Mouse (Mus musculus) left cerebral cortex, adult 8-10 months (tissue): Measurements from ENCODE around the gene 4930524B15Rik. TPM values are rescaled to one million over a fixed set of nuclear protein-coding genes. Genes with fewer than 3 reads are reported as not detected.
"Not testable (repeated sequence)": the region's sequence is repeated elsewhere in the genome, so short reads cannot be mapped to it uniquely, and the experiment has no call there.

Source experiments
- DNase-seq, 2 experiments: peaks; one replicate each; pipeline ENCODE4 v3.0.0; 2022; ENCODE audit warnings: low spot score in 2 of 2
- total RNA-seq, 4 experiments: library from RNA; stranded (reverse); gene quantifications; 2 replicates each; pipeline ENCODE4 v1.2.4; 2022

4930524B15Rik gene
- total RNA-seq, 4 experiments from 2014 or later: not detected

DNA sequence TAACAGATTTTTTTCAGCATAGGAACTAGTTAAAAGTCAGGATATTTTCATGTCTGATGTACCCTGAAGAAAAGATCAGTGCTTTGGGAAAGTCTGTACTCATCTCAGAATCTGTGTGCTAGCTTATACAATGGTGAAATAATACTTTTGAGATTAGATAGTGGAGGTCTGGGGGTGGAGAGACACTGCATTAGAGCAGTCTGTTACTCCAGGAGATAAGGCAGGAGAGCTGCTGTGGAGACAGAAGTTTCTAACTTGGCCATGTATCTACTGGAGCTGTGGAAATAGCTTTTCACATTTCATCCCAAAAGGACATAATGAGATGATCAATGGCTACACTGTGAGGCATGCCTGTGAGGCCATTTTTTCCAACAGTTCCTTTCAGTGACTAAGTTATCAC is 17.9 kb downstream of the 4930524B15Rik start:
- no peak for DNase-seq

DNA sequence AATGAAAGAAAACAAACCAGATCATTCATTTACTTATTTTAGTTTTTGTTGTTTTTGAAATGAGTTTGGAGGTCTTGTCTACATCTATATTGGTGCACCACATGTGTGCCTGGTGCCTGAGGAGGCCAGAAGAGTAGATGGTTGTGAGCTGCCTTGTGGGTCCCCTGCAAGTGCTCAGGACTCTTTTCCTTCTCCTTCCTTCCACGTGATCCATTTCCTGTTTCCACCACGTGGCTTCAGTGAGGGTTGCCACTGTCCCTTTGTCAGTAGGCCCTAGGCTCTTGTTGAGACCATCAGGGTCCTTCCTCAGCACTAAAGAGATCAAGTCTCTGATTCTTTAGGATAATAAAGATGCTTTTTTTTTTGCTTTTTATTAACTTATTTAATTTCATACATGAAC is 19.4 kb downstream of the 4930524B15Rik start:
- DNase-seq: no peak

- no peak for DNase-seq
These were observed 27.1 kb downstream of the 4930524B15Rik start for GRCm38 (mm10) chr11:31992535-31992934.

- DNase-seq: no peak
These were observed 34.3 kb downstream of the 4930524B15Rik start for GRCm38 (mm10) chr11:31999716-32000115.

DNA sequence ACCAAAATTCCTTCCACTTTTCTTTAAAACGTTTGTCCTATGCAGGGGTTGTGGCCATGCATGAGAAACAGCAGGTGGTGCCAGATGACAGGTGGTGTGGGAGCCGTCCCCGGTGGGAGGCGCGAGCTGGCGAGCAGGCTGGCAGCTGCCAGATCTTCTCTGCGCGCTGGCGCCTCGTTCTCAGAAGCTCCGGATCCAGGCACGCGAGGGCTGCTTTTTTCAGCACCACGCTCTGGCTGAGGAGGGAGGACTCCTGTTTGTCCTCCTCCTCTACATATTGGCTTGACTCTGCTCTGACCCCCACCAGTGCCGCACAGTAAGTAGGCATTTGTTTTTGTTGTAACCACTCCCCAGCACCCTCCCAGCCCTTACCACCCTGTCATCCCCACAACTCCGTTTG is 34.9 kb downstream of the 4930524B15Rik start, which contains the start of gene Nsg2:
TSS of gene Nsg2 (plus strand) at position 183 of the 400 bp plus-strand sequence.
- DNase-seq: peak; percentile 77 to 91

- no peak for DNase-seq
These were observed 36.0 kb downstream of the 4930524B15Rik start for GRCm38 (mm10) chr11:32001181-32001910.

DNA sequence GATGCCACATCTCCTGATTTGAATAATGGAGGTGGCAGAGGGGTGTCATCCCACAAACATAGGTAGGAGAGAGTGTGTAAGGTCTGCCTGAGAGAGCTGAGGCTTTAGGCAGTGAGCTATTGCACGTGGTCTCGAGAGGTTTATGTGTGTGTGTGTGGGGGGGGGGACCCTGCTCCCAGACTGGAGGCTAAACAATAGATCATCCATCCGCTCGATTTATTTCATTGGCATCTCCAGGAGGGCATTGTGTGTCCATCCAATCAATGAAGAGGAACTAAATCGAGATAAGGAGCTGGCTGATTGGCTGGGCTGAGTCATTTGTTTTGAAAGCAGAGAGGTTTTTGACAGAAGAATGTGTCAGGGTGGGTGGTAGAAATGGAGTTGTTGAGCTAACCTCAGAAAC is 37.3 kb downstream of the 4930524B15Rik start:
- no peak for DNase-seq

DNA sequence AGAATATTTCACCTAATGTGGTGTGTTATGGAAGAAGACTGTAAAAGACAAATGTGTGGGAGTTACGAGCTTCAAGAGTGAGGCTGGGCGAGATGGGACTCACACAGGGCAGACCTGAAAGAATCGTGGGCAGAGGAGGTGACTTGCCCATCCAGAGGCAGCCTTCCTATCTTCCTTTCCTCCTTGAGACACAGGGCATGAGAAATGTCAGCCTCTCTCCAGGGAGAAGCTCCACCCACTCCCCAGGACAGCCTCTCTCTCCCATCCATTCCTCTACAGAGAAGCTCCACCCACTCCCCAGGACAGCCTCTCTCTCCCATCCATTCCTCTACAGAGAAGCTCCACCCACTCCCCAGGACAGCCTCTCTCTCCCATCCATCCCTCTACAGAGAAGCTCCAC is 42.7 kb downstream of the 4930524B15Rik start:
- DNase-seq: not testable (repeated sequence)

DNA sequence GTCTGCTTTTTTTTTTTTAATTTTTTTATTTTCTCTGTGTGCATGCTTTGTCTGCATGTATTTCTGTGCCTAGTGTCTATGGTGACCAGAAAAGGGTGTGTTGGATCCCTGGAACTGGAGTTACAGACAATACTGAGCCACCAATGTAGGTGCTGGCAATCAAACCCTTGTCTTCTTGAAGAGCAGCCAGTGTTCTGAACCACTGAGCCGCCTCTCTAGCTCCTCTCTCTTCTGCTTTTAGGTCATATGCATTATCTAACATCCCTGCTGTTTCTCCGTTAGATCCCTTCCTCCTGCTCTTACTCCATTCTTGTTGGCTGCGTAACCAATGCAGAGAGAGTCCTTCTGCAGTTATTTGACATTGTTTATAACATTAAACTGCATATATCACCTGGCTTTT is 43.5 kb downstream of the 4930524B15Rik start:
- no peak for DNase-seq

GRCm38 (mm10) chr11:32009961-32010662 is 44.7 kb downstream of the 4930524B15Rik start:
- no peak for DNase-seq

DNA sequence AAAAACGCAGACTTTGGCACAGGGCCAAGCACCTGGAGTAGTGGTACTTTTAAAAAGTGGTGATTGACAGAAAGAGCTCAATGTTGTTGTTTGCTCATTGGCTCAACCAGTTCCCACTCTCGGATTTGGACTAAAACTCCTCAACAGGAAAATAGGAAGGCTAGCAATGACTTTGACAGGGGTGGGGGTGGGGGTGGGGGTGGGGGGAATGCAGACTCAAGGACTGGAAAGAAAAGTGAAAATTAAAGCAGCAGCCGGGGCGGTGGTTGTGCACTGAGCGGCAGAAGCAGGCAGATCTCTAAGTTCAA is 45.2 kb downstream of the 4930524B15Rik start:
- no peak for DNase-seq

DNA sequence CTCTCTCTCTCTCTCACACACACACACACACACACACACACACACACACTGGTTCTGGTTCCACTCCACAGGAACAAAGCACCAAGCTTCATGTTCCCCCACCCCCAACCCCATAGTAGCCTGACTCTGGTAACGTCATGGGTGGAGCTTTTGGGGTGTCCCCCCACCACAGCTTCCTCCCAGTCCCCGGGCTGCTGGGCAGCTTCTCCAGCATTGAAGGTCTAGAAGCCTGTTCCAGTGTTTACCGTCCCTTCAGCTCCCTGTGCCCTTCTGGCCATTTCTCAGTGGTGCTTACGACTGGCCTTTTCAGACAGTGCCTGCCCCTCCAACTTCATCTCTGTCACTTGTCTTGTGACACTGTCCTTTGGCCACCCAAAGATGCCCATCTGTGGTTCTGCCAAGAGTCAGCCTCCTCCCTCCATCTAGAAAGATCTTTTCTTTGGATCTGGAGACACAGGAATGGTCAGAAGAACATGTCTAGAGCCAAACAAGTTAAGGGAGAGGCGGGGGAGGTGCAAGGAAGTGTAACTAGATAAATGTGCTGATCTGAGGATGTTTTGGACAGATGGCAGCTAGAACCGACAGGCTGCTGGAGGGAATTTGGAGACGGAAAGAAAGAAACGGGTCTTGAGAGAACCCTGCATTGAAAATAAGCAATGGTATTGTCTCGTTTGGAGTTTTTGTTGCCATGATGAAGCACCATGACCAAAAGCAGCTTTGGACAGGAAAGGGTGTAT is 46.6 kb downstream of the 4930524B15Rik start:
- DNase-seq: peak in 1 of 2 experiments; percentile 69

- DNase-seq: no peak
These were observed 47.6 kb downstream of the 4930524B15Rik start for GRCm38 (mm10) chr11:32013014-32013427.

GRCm38 (mm10) chr11:32013561-32013960 is 48.2 kb downstream of the 4930524B15Rik start:
- no peak for DNase-seq

DNA sequence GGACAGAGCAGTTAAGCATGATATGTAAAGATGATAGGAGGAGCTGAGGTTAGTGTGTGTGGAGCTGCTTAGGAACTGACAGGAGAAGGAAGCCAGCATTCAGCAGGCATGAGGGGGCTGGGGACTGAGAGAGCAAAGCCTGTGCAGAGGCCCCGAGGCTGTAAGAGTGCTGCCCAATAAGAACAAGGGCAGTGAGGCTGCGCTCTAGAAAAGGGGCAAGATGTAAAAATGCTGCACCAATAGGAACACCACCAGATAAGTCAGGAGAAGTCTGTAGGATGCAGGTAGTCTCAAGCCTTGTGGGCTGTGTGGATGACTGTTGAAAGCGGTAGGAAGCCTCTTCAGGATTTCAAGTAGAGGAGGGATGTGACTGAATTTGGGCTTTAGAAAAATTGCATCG is 52.8 kb downstream of the 4930524B15Rik start:
- DNase-seq: peak in 1 of 2 experiments; percentile 44

GRCm38 (mm10) chr11:32020031-32020965 is 54.9 kb downstream of the 4930524B15Rik start:
- DNase-seq: peak in 1 of 2 experiments; percentile 61

GRCm38 (mm10) chr11:32026634-32027033 is 61.2 kb downstream of the 4930524B15Rik start:
- no peak for DNase-seq

GRCm38 (mm10) chr11:32027474-32028342 is 62.3 kb downstream of the 4930524B15Rik start:
- peak in 1 of 2 experiments; percentile 78 for DNase-seq

GRCm38 (mm10) chr11:32028605-32029004 is 63.2 kb downstream of the 4930524B15Rik start:
- DNase-seq: no peak
